Mouse (Mus musculus) fat pad, adult 2 months (tissue): ENCODE results near the gene Ate1.
A peak's percentile ranks its signal among the peaks of the same experiment; 100 is the strongest.
"Not testable (repeated sequence)": the region's sequence is repeated elsewhere in the genome, so short reads cannot be mapped to it uniquely, and the experiment has no call there.

Experiments used
- DNase-seq: peaks from one replicate; pipeline ENCODE4 v3.0.0-alpha.2; 2011; ENCODE audit warnings: low read depth, low spot score; ENCODE audit errors: extremely low read depth

Gene Ate1

DNA sequence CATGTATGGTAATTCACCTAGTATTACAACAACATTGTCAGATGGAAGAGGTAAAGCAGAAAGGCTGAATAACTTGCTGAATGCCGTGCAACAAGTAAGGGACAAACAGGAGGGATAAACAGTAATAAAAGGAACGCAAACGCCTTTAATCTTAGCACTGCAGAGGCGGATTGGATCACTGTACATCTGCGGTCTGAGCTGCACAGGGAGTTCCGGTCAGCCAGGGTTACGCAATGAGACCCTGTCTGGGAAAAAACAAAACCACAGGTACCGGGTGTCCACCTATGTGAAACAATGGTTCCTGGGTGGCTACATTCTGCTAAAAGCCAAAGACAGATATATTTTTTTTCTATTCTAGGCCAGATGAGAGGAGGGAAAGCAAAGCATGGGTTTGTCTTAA is 3.3 kb upstream of the Ate1 start:
- DNase-seq = no peak

DNA sequence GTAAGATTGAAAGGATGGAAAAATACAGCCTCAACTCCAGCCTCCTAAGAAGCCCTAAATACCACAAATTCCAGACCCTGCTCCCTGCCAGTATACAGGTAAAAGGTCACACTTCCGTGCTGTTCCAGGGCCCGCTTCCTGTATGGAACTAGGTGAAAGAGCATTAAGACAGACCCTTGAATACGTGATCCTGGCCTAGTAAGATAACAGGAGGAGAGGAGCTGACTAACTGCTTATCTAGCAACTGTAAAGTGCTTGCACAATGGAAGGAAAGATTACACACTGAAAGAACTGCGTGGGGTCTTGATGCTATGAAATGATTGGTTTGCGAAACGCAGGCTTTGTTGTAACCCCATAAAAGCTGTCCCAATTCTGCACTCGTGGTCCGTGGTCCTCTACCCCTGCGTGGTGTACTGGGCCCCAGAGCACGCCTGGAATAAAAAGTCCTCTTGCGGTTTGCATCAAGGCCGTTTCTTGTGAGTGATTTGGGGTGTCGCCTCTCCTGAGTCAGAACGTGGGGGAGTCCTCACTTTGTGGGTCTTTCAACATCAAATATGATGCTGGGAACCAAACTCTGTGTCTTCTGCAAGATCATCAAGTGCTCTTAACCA is 748 bp upstream of the Ate1 start:
- DNase-seq = no peak

DNA sequence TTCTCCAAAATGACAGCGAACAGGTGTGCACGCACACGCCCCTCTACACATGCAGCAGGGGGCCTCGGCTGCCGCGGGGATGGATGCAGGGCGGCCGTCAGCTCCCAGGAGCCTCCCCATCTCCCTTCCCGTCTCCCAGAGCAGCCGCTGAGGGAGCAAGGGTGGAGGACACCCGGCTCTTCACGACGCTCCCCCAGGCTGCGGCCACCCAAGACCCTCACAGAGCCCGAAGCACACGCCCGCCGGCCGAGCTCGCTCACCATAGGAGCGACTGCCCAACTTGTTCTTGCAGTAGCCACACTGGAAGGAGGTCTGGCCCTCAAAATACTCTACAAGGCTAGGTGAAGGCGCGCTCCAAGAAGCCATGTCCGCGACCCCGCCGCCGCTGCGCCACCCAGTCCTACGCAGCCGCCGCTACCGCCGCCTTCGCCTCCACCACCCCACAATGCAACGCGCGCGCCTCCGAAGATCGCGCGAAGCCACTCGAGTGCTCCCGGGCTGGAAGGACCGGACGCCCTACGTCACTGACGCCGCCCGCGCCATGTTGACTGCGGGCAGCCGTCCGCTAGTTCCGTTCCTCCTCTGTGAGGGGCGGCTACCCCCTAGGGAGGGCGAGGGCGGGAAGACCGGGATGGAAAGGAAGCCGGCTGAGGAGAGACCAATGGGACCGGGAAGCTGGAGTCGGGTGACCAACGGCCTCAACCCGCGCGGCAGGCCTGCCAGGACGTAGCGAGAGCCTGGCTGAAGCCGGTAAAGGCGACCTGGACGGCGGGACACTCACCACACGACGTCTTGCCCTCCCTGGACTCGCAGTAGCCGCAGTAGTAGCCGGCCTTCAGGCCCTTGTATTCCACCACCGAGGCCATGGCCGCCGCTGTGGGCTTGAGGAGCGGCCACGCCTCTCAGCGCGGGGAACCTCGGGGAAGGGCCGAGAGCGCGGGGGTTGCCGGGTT is 797 bp downstream of the Ate1 start:
- DNase-seq = peak; percentile 28

DNA sequence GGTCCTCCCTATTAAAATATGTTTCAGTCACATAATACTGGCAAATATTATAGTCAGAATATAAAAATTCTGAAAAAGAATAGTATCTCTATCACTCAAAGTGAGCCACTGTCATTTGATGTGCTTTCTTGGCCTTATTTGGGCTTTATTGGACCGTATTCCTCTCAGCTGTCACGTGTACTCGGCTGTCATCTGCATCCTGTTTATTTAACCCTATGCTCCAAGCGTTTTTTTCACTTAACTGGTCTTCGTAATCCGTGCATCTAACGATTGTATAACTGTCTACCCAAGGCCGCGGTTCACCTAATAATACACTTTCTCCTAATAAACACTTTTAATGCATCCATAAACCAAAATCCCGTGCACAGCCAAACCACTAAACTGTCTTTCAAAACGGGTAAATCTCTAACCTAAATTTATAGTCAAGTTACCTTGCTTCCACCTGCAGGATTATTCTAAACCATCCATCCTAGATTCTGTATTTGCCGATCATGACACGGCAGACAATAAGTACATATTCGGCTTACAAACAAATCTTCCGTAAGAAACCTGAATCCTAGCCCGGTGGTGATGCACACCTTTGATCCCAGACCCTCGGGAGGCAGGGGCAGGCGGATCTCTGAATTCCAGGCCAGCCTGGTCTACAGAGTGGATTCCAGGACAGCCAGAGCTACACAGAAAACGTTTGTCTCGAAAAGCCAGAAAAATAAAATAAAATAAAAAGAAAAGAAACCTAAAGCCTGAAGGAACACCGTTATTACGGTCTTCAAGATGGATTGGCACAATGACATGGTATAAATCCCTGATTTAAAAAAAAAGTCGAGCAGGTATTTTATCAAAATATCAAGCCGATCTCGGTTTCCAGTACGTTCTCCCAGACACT is 1.7 kb downstream of the Ate1 start:
- DNase-seq = no peak

GRCm38 (mm10) chr7:130510243-130510642 is 9.9 kb downstream of the Ate1 start:
- DNase-seq = no peak

GRCm38 (mm10) chr7:130503006-130503405 is 17.2 kb downstream of the Ate1 start:
- DNase-seq = peak; percentile 92

GRCm38 (mm10) chr7:130501499-130501898 is 18.7 kb downstream of the Ate1 start:
- DNase-seq = no peak

DNA sequence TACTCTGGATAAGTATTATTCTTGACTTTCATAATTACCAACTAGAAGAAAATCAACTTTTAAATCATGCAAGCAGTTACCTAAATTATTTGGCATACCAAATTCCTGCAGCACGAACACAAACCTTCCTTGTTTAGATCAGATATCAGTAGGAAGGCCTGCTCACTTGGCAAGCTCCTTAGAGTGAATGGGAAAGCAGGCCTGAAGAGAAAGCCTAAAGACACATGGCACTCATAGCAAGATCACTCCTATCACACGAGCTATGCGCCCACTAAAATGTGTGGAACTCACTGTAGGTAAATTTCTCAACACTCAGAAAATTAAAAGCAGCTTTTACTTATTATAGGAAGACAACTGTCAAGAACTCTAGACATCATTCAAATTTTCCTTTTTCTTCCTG is 26.8 kb downstream of the Ate1 start:
- DNase-seq = no peak

- DNase-seq = no peak
Measured at GRCm38 (mm10) chr7:130492026-130492425, 28.1 kb downstream of the Ate1 start.

DNA sequence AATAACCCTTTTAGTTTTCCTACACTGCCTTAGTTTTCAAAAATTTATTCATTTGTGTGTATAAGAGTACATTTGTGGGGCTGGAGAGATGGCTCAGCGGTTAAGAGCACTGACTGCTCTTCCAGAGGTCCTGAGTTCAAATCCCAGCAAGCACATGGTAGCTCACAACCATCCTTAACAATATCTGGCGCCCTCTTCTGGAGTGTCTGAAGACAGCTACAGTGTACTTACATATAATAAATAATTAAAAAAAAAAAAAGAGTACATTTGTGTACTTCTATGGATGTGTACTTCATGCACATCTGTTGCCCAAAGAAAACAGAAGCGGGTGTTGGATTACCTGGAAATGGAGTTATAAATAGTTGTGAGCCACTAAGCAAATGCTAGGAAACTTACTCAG is 41.2 kb downstream of the Ate1 start:
- DNase-seq = not testable (repeated sequence)

DNA sequence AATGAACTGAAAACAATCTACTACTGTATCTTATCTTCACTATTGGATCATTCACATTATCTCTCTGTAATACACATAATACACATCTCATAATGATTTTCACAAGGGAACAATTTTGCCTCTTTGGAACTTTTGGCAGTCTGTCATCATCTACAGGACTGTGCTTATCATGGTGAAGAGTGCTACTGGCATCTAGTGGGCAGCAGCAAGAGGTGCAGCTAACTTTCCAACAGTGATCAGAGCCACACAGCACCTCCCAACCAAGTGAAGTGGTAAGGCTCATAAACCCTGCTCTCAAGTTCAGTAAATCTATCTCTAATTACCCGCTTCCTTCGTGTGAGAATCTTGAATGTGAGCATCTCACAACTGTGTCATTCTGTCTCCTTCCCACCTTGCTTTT is 44.2 kb downstream of the Ate1 start:
- DNase-seq = peak; percentile 1

- no peak for DNase-seq
Measured at GRCm38 (mm10) chr7:130473881-130474280, 46.3 kb downstream of the Ate1 start.

DNA sequence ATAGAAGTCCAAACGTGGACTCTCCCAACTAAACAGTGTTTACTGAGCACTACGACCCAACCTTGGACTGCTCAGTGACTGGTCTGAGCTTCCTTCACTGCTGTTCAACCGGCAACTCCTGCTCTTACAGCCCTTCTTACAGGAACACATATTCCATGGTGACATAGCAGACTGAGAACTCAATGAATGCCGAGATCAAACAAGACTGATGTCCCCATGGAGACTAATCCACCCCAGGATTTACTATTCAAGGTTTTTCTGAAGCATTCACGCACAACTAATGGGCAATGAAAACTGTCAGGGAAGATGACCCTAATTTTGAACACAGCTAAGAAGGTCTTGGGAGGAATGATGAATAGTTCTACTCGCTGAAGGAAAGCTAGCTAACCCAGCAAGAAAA is 47.5 kb downstream of the Ate1 start:
- no peak for DNase-seq

DNA sequence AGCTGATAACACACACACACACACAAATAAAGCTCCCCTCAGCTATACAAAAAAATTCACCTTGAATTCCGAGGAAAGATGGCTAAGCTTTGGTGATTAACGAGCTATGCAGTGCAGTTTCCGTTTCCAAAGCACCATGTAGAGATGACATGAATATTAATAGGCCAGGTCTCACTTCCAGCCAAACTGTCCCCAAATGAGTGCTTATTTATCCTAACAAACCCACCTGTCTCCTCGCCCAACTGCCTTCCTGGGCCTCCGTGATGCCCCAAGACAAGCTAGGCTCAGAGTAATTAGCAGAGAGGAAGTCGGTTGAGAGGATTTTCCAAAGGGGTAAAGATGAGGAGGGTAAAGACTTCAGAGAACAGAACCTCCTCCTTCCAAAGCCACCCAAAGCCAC is 49.1 kb downstream of the Ate1 start:
- DNase-seq = no peak

DNA sequence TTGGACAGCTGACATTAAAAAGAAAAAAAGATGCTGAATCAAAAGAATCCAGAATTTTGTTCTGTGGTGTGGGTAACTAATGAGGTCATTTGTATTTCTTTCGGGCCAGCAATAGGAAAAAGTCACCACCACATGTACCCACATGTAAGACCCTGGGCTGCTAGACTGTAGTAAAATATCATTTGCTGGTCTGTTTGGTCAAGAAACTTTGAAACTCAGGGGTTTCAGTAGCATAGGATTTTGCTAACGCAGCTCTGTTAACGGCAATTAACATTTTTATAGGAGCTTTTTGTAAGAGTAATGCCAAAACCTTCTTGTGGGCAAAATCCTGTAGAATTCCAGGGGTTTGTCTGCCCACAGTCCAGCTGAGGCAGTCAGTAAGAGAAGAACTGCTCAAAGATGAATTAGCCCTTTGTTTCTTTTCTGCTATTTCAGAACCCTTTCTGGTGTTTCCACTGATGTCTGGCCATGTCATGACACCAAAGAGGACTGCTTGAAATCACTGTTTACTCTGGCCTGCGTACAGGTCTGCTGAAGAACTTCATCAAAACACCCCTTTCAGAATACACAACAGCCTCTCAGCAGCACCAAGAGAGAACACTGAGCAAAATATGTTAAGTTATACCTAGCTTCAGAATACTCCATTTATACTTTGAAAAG is 64.5 kb downstream of the Ate1 start:
- DNase-seq = no peak

GRCm38 (mm10) chr7:130454226-130454625 is 65.9 kb downstream of the Ate1 start:
- no peak for DNase-seq

DNA sequence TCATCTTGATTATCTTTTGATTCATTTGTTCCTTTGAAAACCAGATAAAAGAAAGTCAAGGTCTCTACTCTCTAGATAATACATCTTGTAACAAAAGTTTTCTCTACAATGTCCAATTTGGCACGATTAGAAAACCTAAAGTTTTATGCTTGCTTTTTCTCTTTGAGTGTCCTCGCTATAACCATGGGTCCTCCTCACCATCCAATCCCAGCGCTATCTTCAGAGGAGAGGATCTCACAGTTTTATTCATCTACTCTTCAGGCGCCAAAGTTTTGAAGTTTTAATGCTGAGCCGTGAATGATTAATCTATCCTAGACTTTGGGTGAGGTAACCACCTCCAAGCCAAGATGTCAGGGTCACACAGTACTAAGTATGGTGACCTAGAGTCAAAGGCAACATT is 84.4 kb downstream of the Ate1 start:
- no peak for DNase-seq

GRCm38 (mm10) chr7:130432141-130432540 is 88.0 kb downstream of the Ate1 start:
- DNase-seq = no peak

DNA sequence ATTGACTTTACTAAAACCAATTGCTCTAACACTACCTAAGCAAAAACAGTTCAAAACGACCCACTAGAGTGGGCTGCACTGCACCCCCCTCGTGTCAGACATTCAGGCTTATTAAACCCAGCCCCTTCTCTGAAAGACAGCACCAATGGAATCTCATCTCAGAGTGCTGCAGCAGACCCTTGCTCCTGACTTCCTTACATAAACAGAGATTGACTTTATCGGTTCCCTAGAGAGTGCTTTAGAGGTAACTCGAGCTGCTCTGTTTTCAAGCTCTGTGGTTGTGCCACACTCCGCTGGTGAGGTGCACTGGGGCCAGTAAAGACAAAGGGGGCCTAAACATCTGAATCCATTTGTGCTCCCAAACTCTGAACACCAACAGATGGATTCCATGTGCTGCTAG is 93.6 kb downstream of the Ate1 start:
- DNase-seq = no peak

GRCm38 (mm10) chr7:130425991-130426390 is 94.2 kb downstream of the Ate1 start:
- DNase-seq = no peak

- DNase-seq = no peak
Measured at GRCm38 (mm10) chr7:130419961-130420360, 100.2 kb downstream of the Ate1 start.
